Mouse (Mus musculus): ENCODE data around the gene Gfy. TPM values are rescaled to one million over a fixed set of nuclear protein-coding genes. Genes with fewer than 3 reads are reported as not detected.
"Not testable (repeated sequence)": the region's sequence is repeated elsewhere in the genome, so short reads cannot be mapped to it uniquely, and the experiment has no call there.

Gfy gene
- total RNA-seq, 4 experiments from 2014 or later = not detected

DNA sequence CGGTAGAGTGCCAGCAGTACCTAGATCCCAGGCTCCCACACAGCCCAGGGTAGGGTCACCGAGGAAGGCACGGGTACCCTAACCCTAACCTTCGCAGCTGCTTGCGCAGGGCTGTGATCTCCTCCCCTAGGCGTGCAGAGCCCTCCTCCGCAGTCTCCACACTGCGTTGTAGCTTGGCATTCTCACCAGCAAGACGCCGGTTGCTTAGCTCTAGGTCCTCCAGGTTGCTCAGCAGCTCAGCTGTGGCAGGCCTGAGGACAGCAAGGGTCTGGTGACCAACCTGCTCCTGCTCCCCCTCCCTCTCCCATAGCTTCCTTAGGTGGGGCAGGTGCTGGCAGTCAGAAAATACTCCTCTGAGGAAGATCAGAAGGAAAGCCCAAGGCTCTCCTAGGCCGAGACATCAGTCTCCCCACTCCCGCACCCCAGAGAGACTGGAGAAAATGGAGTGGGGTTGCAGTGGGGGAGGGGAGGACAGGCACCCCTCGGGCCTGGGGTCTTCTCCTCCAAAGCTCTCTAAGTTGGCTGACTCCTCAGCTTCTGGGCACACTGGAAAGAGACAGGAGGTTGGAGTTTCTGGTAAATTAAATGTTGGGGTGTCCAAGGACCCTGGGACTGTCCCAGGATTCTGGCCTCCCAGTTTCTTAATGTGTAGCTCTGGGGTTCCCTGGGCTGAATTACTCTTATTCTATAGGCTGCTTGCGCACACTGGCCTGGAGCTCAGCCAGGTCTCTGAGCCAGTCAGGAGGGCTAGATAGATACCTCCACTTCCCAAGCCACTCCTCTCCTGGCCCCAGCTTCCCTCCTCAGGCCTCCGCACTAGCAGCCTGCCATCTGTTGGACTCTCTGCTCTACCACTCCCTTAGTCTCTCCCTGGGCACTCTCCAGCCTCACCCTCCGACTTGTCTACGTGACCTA is 14.8 kb upstream of the Gfy start:
- DNase-seq (ENCODE audit: low spot score) = no peak

DNA sequence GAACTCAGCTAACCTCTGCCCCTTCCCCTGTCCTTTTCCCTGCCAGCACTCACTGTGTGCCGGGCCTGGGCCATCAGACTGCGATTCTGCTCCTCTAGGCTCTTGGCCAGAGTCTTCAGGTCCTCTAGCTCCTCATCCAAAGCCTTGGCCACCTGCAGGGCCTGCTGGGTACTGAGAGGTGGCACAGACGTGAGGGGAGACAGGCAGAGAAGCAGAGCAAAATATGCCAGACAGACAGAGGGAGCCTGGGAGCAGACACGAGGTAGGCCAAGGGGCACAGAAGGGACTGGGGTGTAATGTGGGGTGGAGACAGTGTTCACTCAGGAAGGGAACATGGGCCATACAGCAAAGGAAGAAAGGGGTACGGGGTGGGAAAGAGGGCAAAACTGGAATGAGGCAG is 14.0 kb upstream of the Gfy start:
- no peak for DNase-seq (ENCODE audit: low spot score)

DNA sequence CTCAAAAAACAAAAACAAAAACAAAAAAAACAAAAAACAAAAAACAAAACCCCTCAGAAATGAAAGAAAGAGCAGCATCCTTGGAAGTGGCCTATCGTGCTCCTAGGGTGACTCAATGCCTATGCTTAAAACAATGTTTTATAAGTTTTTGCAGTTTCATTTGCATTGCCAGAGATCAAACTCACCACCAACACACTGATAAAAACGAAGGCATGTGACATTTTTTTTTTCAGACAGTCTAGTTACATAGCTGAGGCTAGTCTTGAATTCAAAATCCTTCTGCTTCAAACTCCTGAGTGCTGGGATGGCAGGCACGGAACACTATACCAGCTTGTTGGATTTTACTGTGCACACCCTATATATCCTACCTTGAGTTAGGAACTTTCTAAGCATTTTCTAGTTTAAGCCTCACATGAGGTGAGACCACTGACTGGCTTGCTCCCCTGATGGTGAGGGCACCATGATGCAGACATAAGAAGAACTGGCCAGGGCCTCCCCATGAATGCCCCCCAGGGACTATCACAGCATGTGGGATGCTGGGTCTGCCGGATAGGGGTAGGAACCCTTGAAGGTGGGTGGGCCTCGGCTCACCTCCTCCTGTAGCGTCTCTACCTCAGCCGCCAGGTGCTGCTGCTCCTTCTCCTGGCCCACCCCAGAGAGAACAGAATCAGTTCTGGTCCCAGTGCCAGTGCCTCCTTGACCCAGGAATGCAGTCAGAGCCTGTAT is 13.4 kb upstream of the Gfy start:
- DNase-seq (ENCODE audit: low spot score) = no peak

DNA sequence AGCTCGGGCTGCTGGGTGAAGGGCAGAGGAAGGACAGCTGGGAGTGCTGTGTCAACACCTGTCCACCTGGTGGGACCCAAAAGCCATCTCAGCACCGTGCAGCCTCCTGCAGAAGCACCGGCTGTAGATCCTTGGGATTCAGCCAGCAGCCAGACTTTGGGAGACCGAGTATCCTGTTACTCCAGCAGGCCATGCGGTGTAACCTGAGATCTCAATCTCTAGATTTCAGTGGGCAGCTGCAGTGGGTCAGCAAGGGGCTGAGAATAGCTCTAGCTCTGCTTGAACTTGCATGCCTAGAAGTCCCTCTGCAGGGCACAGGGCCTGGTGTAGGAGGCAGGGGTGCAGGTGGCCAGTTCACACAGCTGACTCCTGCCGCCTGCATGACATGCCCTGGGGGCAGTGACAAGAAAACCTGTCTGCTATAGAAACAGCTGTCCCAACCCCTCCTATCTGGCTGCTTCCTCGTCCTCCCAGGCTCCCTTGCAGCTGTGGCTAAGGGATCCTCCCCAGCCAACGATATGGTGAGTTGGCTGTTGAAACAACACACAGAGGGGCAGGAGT is 12.5 kb upstream of the Gfy start:
- DNase-seq (ENCODE audit: low spot score) = no peak

DNA sequence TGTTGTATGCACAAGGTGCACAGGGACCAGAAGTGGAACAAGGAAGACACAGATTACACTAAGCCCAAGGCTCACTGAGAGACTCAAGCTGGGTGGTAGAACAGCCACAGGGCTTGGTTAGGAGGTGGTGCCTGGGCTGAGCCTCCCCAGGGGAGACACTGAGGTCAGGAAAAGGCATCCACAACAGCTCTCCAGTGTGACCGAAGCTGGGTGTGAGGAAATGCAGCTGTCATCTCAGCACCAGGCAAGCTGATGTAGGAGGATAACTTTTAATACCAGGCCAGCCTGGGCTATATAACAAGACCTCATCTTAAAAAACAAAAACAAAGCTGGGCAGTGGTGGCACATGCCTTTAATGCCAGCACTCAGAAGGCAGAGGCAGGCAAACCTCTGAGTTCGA is 11.8 kb upstream of the Gfy start:
- no peak for DNase-seq (ENCODE audit: low spot score)

DNA sequence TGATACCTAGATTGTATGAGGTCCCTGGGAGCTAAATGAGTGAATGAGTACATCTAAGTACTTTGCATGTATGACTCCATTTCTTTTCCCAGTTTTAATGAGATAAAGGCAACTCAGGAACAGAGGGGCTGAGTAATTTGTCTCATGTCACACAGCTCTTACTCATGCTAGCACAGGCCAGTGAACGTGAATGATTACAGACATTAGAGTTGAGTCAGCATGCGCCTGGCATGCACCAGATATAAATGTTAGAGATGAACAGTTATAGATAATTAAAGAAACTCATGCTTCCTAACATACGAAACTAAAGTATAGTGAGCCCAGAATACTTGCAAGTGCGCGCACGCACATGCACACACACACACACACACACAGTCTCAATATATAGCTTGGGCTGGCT is 10.8 kb upstream of the Gfy start:
- no peak for DNase-seq (ENCODE audit: low spot score)

DNA sequence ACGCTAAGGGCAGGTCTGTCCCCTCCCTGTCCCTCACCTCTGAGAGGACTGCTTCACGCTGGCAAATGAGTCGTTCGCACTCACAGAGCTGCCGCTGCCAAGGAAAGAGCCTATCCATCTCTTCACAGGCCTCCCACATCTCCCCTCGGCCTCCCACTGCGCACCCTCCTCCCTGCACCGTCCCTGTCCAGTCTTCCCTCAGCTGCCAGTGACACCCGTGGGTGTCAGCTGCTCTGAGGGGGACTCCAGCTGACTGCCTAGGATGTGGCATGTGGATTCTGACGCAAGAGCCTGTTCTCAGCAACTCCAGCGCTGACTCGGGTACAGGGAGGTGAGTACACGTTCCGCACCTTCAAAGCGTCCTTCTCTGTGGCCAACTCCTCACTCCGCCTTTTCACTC is 10.2 kb upstream of the Gfy start:
- DNase-seq (ENCODE audit: low spot score) = no peak

DNA sequence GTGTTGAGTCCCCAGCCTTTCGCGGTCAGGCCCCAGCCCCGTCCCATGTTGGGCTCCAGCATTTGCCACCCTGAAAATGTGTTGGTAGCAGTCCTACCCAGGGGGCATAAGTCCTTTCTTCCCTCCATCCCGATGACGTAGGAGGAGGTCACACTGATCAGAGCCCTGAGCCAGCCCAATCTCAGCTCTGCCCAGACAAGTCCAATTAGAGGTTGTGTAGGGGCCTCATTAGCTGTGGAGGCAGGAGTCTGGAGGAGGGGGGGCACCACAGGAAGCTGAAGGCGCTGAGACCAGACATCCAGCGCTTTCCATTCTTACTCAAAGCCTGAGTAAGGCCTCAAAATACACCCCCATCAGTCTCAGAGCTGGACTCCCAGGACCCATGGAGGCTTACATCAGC is 6.6 kb upstream of the Gfy start:
- no peak for DNase-seq (ENCODE audit: low spot score)

DNA sequence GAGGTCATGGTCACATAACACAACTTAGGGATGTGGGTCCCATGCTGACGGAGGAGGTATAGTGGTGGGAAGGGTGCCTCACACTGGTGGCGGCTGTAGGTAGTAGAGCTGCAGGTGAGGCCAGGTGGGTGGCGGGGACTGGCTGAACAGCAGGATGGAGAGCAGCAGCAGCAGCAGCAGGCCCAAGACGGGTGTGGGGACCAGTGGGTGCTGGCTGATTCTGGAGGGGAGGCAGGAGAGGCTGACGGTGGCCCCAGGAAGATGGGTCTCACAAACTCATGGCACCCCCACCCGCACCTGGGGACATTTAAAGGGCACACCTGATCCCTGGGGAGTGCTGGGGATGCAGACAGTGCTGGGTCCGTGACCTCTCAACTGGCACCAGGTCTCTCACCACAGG is 4.3 kb upstream of the Gfy start:
- no peak for DNase-seq (ENCODE audit: low spot score)

DNA sequence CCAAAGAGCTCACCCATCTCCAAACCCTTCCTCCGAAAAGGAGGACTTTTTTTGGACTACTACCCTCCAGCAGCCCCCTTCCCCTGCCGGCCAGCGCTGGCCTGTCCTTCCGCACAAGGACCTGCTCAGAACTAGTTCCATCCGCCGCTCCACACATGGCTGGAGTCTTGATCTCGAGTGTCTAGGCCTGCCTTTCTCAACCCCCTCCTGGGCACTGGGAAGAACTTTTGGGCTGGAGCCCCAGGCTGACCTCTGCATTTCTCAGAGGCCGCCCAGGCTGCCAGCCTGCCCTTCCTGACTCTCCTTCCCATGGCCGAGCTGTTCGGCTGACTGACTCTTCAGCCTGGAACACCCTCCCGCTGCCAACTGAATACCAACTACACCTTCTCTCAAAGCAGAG is 3.2 kb upstream of the Gfy start:
- DNase-seq (ENCODE audit: low spot score) = no peak

DNA sequence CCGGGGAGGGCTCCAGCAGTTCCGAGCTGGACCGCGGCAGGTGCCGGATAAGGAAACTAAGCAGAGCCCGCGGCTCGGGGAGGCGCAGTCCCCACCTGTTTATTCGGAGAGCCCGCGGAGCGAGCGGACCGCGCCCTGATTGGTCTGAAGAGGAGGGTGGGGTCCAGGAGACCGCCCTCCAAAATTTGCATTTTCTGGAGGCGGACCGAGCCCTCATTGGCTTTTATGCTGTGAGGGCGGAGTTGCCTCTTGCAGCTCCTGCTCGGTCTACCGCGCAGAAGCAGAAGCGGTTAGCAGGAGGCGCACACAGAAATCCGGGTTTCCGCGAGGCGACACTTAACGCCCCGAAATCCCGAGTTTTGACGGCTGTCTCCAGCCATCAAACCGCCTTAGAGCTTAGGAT is 2.8 kb upstream of the Gfy start:
- peak; percentile 88 for DNase-seq (ENCODE audit: low spot score)

DNA sequence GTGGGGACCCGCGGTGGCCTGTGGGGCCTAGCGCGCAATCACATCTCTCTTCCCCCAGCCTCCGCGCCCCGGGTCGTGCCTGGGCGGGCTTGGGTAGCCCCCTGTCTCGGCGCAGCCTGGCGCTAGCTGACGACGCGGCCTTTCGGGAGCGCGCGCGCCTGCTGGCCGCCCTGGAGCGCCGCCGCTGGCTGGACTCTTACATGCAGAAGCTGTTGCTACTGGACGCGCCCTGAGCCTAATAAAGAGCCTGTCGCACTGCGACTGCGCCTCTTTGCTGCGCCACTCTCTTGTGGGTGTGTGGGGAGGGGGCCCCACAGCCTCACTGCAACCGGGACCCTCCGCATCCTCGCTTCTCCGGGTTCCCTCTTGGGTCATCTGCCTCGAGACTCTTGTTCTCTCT is 2.2 kb upstream of the Gfy start:
- no peak for DNase-seq (ENCODE audit: low spot score)

DNA sequence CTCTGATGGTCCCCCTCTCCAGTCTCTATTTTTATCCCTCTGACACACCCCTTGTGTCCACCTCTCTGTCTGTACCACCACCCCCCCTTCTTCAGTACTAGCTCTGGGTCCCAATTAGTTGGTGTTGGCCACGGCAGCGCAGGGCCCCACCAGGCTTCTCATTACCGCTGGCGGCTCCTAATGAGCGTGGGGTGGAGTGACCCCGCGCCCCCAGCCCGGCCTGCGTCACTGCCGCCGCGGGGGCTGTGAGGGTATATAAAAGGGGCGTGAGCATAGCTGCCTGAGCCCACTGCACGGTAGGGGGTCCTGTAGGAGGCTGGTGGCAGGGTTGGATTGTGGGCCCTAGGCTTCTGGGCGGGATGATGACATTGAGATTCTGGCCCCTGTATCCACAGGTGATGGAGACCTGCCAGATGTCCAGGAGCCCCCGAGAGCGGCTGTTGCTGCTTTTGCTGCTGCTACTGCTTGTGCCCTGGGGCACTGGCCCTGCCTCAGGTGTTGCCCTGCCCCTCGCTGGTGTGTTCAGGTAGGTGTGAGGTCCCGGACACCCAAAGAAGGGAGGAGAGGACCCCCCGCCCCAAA is 1.6 kb upstream of the Gfy start, which contains the start of gene Pth2:
Pth2 (plus strand) TSS at position 100 of the 582 bp plus-strand sequence.
- no peak for DNase-seq (ENCODE audit: low spot score)

DNA sequence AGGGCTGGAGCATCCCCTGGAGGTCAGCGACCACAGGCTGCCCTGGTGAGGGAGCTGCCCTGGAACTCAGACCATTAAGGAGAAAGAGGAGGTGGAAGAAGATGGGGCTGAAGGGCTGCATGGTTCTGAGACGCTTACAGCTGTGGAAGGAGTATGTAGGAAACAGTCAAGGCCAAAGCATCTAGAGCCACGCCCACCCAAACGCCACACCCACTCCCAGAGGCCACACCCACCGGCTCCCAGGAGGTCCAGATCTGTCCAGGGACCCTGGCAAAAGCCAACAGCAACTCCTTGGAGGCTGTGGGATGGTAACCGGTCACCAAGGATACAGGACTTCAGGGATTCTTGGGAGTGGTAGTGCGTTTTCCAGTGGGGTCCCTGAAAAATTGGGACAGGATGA is 819 bp downstream of the Gfy start:
- DNase-seq (ENCODE audit: low spot score) = no peak

DNA sequence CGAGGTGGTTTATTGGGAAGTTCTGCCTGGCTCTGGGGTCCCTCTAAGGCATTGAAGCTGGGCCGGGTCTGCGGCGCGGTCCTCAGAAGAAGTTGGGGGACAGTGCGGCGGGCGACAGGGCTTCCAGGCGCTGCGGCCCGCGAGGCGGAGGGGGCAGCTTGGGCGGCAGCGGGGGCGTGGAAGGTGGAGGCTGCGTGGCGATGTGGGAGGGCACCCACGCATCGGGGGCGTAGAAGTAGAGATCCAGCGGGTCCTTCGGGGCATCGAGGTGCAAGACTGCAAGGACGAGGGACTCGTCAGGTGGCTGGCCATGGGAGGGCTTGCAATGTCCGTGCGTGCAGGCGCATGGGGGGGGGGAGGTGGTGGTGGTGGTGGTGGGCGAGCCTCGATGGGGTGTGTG is 3.0 kb downstream of the Gfy start:
- no peak for DNase-seq (ENCODE audit: low spot score)

DNA sequence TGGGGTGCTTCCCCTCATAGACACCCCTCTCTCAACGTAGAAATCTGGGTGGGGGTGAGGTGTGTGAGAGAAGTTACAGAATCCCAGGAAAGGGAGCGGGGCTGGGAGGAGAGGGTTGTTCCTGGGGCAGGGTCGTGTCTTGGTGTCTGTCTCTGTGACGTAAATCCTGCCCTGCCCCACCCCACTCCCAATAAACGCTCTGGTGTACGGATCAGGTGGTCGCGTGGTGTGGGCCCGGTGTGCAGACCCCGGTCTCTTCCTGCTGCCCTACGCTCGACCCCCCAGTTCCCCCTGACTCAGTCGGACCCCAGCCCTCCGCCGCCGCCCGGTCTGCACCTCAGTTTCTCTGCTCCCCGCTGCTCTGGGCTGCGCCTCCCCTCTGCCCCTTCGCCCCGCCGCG is 3.4 kb downstream of the Gfy start:
- DNase-seq (ENCODE audit: low spot score) = no peak

DNA sequence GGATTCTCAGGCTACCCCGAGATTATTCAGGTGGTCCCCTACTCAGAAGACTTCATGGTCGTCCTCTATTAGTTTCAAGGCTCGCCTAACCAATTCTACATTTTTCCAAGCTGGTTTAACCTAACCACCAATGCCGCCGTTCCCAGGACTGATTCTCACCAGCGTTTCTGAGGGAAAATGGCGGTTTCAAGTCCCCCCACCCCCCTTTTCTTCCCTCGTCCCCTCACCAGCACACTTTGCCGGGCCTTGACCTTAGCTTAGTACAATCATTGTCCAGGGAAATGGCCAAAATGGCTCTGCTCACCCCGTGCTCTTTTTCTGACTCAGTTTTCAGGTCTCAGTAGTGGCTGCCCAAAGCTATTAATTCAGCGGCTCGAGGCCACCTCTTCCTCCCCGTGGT is 4.0 kb downstream of the Gfy start:
- DNase-seq (ENCODE audit: low spot score) = no peak

DNA sequence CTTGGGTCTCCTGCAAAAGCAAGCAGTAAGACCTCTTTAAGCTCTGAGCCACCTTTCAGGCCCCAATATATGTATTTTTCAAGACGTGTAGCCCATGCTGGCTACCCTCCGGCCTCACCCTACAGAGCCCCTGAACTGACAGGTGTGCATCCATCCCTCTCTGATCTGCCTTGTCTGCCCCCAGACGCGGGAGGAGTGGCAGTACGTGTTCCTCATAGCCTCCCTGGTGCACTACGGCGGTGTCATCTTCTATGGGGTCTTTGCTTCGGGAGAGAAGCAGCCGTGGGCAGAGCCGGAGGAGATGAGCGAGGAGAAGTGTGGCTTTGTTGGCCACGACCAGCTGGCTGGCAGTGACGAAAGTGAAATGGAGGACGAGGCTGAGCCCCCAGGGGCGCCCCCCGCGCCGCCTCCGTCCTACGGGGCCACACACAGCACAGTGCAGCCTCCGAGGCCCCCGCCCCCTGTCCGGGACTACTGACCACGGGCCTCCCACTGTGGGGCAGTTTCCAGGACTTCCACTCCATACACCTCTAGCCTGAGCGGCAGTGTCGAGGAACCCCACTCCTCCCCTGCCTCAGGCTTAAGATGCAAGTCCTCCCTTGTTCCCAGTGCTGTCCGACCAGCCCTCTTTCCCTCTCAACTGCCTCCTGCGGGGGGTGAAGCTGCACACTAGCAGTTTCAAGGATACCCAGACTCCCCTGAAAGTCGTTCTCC is 4.6 kb downstream of the Gfy start:
- no peak for DNase-seq (ENCODE audit: low spot score)

DNA sequence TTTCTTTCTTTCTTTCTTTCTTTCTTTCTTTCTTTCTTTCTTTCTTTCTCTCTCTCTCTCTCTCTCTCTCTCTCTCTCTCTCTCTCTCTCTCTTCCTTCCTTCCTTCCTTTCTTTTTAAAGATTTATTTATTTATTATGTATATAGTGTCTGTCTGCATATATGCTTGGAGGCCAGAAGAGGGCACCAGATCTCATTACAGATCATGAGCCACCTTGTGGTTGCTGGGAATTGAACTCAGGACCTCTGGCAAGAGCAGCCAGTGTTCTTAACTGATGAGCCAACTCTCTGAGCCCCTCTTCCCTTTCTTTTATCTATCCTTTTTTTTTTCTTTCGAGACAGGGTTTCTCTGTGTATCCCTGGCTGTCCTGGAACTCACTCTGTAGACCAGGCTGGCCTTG is 5.6 kb downstream of the Gfy start:
- not testable (repeated sequence) for DNase-seq (ENCODE audit: low spot score)

DNA sequence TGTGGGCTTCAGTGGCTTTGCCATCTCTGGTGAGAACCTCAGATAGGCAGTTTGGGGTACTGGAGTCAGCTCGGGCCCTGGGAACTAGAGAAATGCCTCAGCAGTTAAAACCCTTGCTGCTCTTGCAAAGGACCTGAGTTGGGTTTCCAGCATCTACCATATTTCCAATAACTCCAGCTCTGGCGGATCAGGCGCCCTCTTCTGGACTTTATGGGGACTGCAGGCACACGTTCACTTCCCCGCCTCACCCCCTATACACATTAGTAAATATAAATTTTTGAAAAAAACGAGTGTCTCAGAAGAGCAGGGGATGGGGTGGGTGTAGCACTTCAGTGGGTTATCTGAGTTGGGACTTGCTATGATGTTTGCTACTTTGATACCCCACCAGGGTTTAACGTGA is 6.4 kb downstream of the Gfy start:
- no peak for DNase-seq (ENCODE audit: low spot score)

DNA sequence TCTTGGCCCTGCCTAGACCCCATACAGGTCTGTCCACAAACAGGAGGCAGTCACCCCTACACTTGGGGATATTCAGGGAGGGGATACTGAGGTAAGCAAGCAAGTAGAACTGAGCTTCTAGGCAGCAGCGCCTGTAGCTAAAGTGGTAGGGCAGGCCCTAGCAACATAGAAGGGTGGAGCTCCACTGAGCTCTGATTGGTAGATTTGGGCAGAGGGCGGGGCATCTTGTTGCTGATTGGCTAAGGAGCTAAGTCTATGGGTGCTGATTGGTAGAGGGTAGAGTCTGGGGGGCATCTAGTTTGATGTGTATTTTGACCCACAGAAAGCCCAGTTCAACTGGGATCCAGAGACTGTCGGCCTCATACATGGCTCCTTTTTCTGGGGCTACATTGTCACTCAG is 9.9 kb downstream of the Gfy start:
- DNase-seq (ENCODE audit: low spot score) = no peak

DNA sequence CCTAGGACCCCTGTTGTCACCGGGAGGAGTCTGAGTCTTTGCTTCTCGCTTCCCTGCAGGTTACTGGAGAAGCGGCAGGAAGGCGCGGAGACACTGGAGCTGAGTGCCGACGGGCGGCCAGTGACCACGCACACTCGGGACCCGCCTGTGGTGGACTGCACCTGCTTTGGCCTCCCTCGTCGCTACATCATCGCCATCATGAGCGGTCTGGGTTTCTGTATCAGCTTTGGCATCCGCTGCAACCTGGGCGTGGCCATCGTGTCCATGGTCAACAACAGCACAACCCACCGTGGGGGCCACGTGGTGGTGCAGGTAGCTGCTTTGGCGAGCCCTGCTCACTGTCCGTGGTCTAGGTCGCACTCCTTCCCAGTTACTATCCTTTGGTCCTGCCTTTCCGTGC is 10.7 kb downstream of the Gfy start:
- DNase-seq (ENCODE audit: low spot score) = no peak

All from heart, adult 8-10 months (tissue).